Mouse (Mus musculus): ENCODE measurements around the gene Sgcd. TPM values are rescaled to one million over a fixed set of nuclear protein-coding genes. Genes with fewer than 3 reads are reported as not detected.

The Sgcd gene
- 0.07 and 0.24 TPM in 2 replicates for polyA plus RNA-seq (2012; rRNA removed)

DNA sequence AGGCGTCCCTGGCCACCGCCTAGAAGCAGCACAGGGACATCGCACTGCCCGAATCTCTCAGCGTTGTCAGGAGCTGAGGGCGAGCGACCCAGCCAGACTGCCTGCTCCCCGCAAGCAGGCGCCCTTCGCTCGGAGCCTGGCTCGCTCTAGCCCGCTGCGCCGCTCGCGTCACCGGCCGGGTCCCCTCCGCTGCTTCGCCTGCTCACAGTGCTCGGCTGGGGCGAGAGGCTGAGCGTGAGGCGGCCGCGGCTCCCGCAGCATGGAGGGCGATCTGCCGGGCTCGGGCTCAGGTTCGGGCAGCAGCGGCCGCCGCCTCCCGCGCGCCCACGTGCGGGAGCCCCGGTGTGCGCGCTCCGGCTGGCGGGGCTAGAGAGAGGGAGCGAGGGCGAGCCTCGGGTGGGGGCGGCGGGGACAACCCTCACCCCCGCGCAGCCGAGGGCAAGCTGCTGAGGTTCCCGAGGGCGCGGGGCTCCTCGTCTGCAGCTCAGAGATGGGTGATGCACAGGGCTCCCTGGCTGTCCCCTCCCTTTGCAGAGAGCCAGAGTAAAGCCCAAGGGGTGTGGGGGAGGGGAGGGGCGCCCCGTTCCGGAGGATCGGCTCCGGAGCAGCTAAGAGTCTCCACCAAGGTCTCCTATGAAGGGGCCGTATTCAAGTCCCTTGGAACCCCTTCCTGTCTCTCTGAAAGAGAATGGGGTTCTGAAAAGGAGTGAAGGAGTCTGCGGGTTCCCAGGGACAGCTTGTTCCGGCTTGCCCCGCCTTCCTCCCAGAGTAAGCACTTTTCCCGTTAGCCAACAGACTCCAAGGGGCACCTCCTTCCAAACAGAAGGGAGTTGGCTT is at the start of gene Sgcd:
Gene Sgcd, minus strand, starts transcription at position 273 of the 837 bp plus-strand sequence.
- peaks cover 14% of the 10 kb centered on the region for H3K4me1 ChIP-seq (ENCODE audit: control insufficient read depth, insufficient read depth, low read length)
- H3K4me3 ChIP-seq (ENCODE audit: control insufficient read depth, low read depth, low read length): peak within 1 kb of the TSS; percentile 63
- H3K27ac ChIP-seq (ENCODE audit: control insufficient read depth, insufficient read depth, low read depth, low read length): no peak within 1 kb of the TSS
- H3K27me3 ChIP-seq (ENCODE audit: control insufficient read depth, insufficient read depth, low read length): no peaks in the 10 kb centered on the region
- TF ChIP-seq CTCF (IDR thresholded peaks at IDR 0.05; ENCODE audit: control insufficient read depth, insufficient read depth, insufficient replicate concordance, low read depth, low read length): no peak
- TF ChIP-seq POLR2A (IDR thresholded peaks at IDR 0.05; ENCODE audit: control insufficient read depth, low read depth, low read length): no peak
- H3K36me3 ChIP-seq (ENCODE audit: control insufficient read depth, insufficient read depth, low read length): no peaks in the 10 kb centered on the region

GRCm38 (mm10) chr11:48038051-48038450 is 49.3 kb upstream of the Sgcd start:
- TF ChIP-seq CTCF (IDR thresholded peaks at IDR 0.05; ENCODE audit: control insufficient read depth, insufficient read depth, insufficient replicate concordance, low read depth, low read length): no peak
- TF ChIP-seq POLR2A (IDR thresholded peaks at IDR 0.05; ENCODE audit: control insufficient read depth, low read depth, low read length): no peak
- Histone ChIP-seq H3K27me3 (ENCODE audit: control insufficient read depth, insufficient read depth, low read length) (no peaks in the 10 kb centered on the region), H3K36me3 (ENCODE audit: control insufficient read depth, insufficient read depth, low read length) (no peaks in the 10 kb centered on the region)

GRCm38 (mm10) chr11:48012836-48013235 is 24.1 kb upstream of the Sgcd start:
- no peak overlapping the region for H3K4me3 ChIP-seq (ENCODE audit: control insufficient read depth, low read depth, low read length)
- no peaks in the 10 kb centered on the region for H3K36me3 ChIP-seq (ENCODE audit: control insufficient read depth, insufficient read depth, low read length)
- no peak overlapping the region for H3K27ac ChIP-seq (ENCODE audit: control insufficient read depth, insufficient read depth, low read depth, low read length)
- no peaks in the 10 kb centered on the region for H3K27me3 ChIP-seq (ENCODE audit: control insufficient read depth, insufficient read depth, low read length)
- no peaks in the 10 kb centered on the region for H3K4me1 ChIP-seq (ENCODE audit: control insufficient read depth, insufficient read depth, low read length)
- TF ChIP-seq CTCF (IDR thresholded peaks at IDR 0.05; ENCODE audit: control insufficient read depth, insufficient read depth, insufficient replicate concordance, low read depth, low read length) (no peak), POLR2A (IDR thresholded peaks at IDR 0.05; ENCODE audit: control insufficient read depth, low read depth, low read length) (no peak)

More at GRCm38 (mm10) chr11:48038051-48038450, 49.3 kb upstream of the Sgcd start:
- Histone ChIP-seq H3K4me1 (ENCODE audit: control insufficient read depth, insufficient read depth, low read length) (no peaks in the 10 kb centered on the region), H3K4me3 (ENCODE audit: control insufficient read depth, low read depth, low read length) (no peak overlapping the region), H3K27ac (ENCODE audit: control insufficient read depth, insufficient read depth, low read depth, low read length) (no peak overlapping the region)

DNA sequence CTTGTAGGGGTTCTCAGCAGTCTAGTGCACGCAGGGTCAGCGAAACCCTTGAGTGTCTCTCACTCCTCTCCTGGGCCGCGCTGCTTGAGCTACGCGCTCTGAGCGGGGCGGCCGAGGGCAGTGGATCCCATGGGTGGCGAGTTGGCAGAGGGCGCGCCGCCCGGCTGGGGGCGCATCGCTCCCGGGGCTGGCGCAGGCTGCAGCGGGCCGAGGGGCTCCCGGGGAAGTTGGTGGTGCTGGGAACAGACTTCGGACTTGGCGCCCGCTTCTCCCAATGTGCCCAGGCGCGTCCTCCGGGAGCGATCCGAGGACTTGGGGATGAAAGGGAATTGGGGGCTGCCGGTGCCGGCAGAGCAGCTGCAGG is 454 bp downstream of the Sgcd start:
- H3K27me3 ChIP-seq (ENCODE audit: control insufficient read depth, insufficient read depth, low read length): no peaks in the 10 kb centered on the region
- peaks cover 14% of the 10 kb centered on the region for H3K4me1 ChIP-seq (ENCODE audit: control insufficient read depth, insufficient read depth, low read length)
- H3K4me3 ChIP-seq (ENCODE audit: control insufficient read depth, low read depth, low read length): peak overlapping the region; percentile 63
- H3K27ac ChIP-seq (ENCODE audit: control insufficient read depth, insufficient read depth, low read depth, low read length): no peak overlapping the region
- no peaks in the 10 kb centered on the region for H3K36me3 ChIP-seq (ENCODE audit: control insufficient read depth, insufficient read depth, low read length)
- no peak for TF ChIP-seq POLR2A (IDR thresholded peaks at IDR 0.05; ENCODE audit: control insufficient read depth, low read depth, low read length)
- TF ChIP-seq CTCF (IDR thresholded peaks at IDR 0.05; ENCODE audit: control insufficient read depth, insufficient read depth, insufficient replicate concordance, low read depth, low read length): no peak

DNA sequence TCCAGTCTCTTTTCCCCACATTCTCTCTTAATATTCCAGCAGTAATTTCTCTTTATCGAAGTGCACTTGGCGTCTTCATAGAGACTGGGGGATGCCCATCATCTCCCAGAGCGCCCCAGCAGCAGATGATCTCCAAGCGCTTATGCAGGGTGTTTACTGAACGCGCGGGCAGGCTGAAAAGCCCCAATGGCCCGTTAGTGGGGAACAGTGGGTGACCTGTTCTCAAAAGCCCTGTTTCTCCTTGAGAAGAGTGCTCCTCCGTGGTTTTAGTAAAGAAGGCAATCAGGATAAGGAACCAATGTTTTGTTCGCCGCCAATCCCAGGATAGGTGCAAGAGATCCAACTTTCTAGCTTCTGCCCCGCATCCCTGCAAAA is 889 bp downstream of the Sgcd start:
- H3K27me3 ChIP-seq (ENCODE audit: control insufficient read depth, insufficient read depth, low read length): no peaks in the 10 kb centered on the region
- no peak for TF ChIP-seq POLR2A (IDR thresholded peaks at IDR 0.05; ENCODE audit: control insufficient read depth, low read depth, low read length)
- TF ChIP-seq CTCF (IDR thresholded peaks at IDR 0.05; ENCODE audit: control insufficient read depth, insufficient read depth, insufficient replicate concordance, low read depth, low read length): no peak
- H3K36me3 ChIP-seq (ENCODE audit: control insufficient read depth, insufficient read depth, low read length): no peaks in the 10 kb centered on the region
- peak overlapping the region; percentile 63 for H3K4me3 ChIP-seq (ENCODE audit: control insufficient read depth, low read depth, low read length)
- H3K27ac ChIP-seq (ENCODE audit: control insufficient read depth, insufficient read depth, low read depth, low read length): no peak overlapping the region
- peaks cover 14% of the 10 kb centered on the region for H3K4me1 ChIP-seq (ENCODE audit: control insufficient read depth, insufficient read depth, low read length)

GRCm38 (mm10) chr11:47987251-47987892 is 1.4 kb downstream of the Sgcd start:
- no peak for TF ChIP-seq CTCF (IDR thresholded peaks at IDR 0.05; ENCODE audit: control insufficient read depth, insufficient read depth, insufficient replicate concordance, low read depth, low read length)
- TF ChIP-seq POLR2A (IDR thresholded peaks at IDR 0.05; ENCODE audit: control insufficient read depth, low read depth, low read length): no peak
- Histone ChIP-seq H3K4me3 (ENCODE audit: control insufficient read depth, low read depth, low read length) (no peak overlapping the region), H3K27ac (ENCODE audit: control insufficient read depth, insufficient read depth, low read depth, low read length) (no peak overlapping the region), H3K4me1 (ENCODE audit: control insufficient read depth, insufficient read depth, low read length) (peaks cover 14% of the 10 kb centered on the region), H3K27me3 (ENCODE audit: control insufficient read depth, insufficient read depth, low read length) (no peaks in the 10 kb centered on the region), H3K36me3 (ENCODE audit: control insufficient read depth, insufficient read depth, low read length) (no peaks in the 10 kb centered on the region)

- TF ChIP-seq CTCF (IDR thresholded peaks at IDR 0.05; ENCODE audit: control insufficient read depth, insufficient read depth, insufficient replicate concordance, low read depth, low read length) (no peak), POLR2A (IDR thresholded peaks at IDR 0.05; ENCODE audit: control insufficient read depth, low read depth, low read length) (no peak)
- Histone ChIP-seq H3K36me3 (ENCODE audit: control insufficient read depth, insufficient read depth, low read length) (no peaks in the 10 kb centered on the region), H3K27me3 (ENCODE audit: control insufficient read depth, insufficient read depth, low read length) (no peaks in the 10 kb centered on the region), H3K4me3 (ENCODE audit: control insufficient read depth, low read depth, low read length) (no peak overlapping the region), H3K27ac (ENCODE audit: control insufficient read depth, insufficient read depth, low read depth, low read length) (no peak overlapping the region), H3K4me1 (ENCODE audit: control insufficient read depth, insufficient read depth, low read length) (no peaks in the 10 kb centered on the region)
Observed at GRCm38 (mm10) chr11:47982152-47982551, 6.6 kb downstream of the Sgcd start.

Data from testis, adult 2 months (tissue).